Mouse (Mus musculus) liver, embryonic 14.5 days (tissue): ENCODE results near the gene Fdx1l. TPM values are rescaled to one million over a fixed set of nuclear protein-coding genes. Genes with fewer than 3 reads are reported as not detected.

ENCODE experiments used
- ATAC-seq: fragments of 200-750 bp; cut with Nextera tagmentation; 2 replicates; pipeline ENCODE4 v1.8.0; 2017; ENCODE audit warnings: moderate number of reproducible peaks, mild to moderate bottlenecking, moderate library complexity; ENCODE audit not compliant: insufficient read depth
- DNase-seq, 3 experiments: peaks; one replicate each; pipeline ENCODE4 v3.0.0-alpha.2; 2012 to 2013; ENCODE audit warnings: low read depth in 3 of 3, low spot score in 3 of 3
- H3K27ac ChIP-seq: fragments of 300-500 bp; sonication (generic); 2 replicates; pipeline ENCODE4 v1.5.1; 2014; ENCODE audit warnings: moderate library complexity, mild to moderate bottlenecking, control low read depth, inconsistent platforms
- H3K27me3 ChIP-seq: fragments of 300-500 bp; sonication (generic); 2 replicates; pipeline ENCODE4 v1.6.1; 2014; ENCODE audit warnings: mild to moderate bottlenecking, low read length, moderate library complexity; ENCODE audit not compliant: control insufficient read depth, insufficient read depth
- H3K36me3 ChIP-seq: fragments of 300-500 bp; sonication (generic); replicated peaks from 2 replicates; pipeline ENCODE4 v1.6.1; 2014; ENCODE audit warnings: low read depth; ENCODE audit not compliant: control insufficient read depth, insufficient read depth
- H3K4me1 ChIP-seq, 2 experiments: fragments of 200-500 bp in 1 of 2; fragments of 300-500 bp in 1 of 2; sonication (generic) in 1 of 2; replicated peaks; 2 replicates each; pipeline ENCODE4 v1.6.1; 2012 to 2014; ENCODE audit warnings: antibody characterized with exemption in 1 of 2, inconsistent platforms in 1 of 2, low read length in 1 of 2; ENCODE audit not compliant: control insufficient read depth in 2 of 2, insufficient read depth in 2 of 2
- H3K4me2 ChIP-seq: fragments of 300-500 bp; sonication (generic); 2 replicates; pipeline ENCODE4 v1.6.1; 2014; ENCODE audit warnings: low read depth, mild to moderate bottlenecking, control low read depth, moderate library complexity
- H3K4me3 ChIP-seq, 2 experiments: fragments of 200-500 bp in 1 of 2; fragments of 300-500 bp in 1 of 2; sonication (generic) in 1 of 2; 2 replicates each; pipeline ENCODE4 v1.5.1; 2012 to 2014; ENCODE audit warnings: low read depth in 2 of 2, low read length in 2 of 2, mild to moderate bottlenecking in 2 of 2, control low read depth in 1 of 2, inconsistent platforms in 1 of 2, moderate library complexity in 1 of 2; ENCODE audit not compliant: insufficient read depth in 1 of 2
- H3K9ac ChIP-seq: fragments of 300-500 bp; sonication (generic); replicated peaks from 2 replicates; pipeline ENCODE4 v1.6.1; 2014; ENCODE audit warnings: mild to moderate bottlenecking, control low read depth, moderate library complexity
- H3K9me3 ChIP-seq: fragments of 300-500 bp; sonication (generic); 2 replicates; pipeline ENCODE4 v1.6.1; 2016; ENCODE audit warnings: low read length, mixed read lengths; ENCODE audit not compliant: control insufficient read depth
- CTCF ChIP-seq: IDR thresholded peaks from 2 replicates; pipeline ENCODE4 v1.5.1; 2016; ENCODE audit warnings: antibody characterized with exemption, low read depth, control low read depth
- EP300 ChIP-seq: IDR thresholded peaks from 2 replicates; pipeline ENCODE4 v1.6.1; 2016; ENCODE audit warnings: antibody characterized with exemption, low read depth
- WGBS: fragments of 180-500 bp; shearing (Covaris S2); extraction: QIAGEN DNeasy Blood & Tissue Kit; methylation state at CpG from one replicate; pipeline ENCODE4 v1.1.7; 2014; ENCODE audit not compliant: insufficient replicate concordance; 5-methylcytosine and 5-hydroxymethylcytosine counted together
- polyA plus RNA-seq, 2 experiments: library from polyadenylated mRNA; depleted of rRNA in 1 of 2; stranded (reverse) in 1 of 2; unstranded in 1 of 2; fragments of >200 nt; fragmentation: Nextera tagmentation in 1 of 2; extraction: Ambion mirVana in 1 of 2; gene quantifications; 2 replicates each; pipeline versions ENCODE4 v1.2.1 to v1.2.3; 2012 to 2014

Fdx1l gene
- polyA plus RNA-seq, 2 experiments, result 31.1 to 37.3 TPM

DNA sequence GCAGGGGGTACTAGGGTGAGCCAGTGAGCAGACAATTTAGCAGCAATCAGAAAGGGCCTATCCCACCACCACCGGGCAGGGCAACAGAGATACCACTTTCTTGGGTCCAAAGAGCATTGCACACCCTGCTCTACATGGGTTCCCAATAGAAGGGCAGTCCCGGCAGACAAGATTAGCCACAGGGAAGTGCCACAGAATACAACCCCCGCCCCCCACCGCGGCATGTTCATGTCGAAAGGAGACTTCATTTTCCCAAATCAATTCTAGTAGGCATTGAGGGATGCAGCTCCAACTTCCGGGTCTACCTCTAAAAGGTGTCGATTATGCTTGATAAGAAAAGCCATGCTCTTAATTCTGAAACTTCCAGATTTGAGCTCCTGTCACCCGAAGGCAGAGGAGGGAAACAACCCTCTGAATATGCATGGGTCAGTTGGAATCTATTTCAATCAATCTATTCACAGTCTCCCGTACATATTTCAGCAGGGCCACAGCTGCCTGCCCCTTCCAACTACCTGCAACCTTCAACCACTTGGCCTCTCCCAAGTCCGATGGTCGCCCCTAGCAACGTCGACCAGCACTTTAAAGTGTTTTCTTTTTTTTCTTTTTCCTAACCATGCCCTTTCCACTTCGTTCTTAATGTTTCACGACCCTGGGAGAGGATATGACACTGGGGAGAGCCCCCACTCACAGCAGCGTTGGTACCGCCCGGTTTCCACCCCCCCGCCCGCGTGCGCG, 17.7 kb upstream of the Fdx1l start:
- peak overlapping the region; percentile 71 for H3K27ac ChIP-seq
- peaks cover 12 to 22% of the 10 kb centered on the region in 2 experiments for H3K4me1 ChIP-seq
- H3K9me3 ChIP-seq, result no peaks in the 10 kb centered on the region
- H3K9ac ChIP-seq, result peak overlapping the region; percentile 95
- DNase-seq (no peak), ATAC-seq (peak; percentile 3; the same call in 1 of the 2 replicates)
- WGBS, result under 1% methylated on average over 24 of the region's 24 CpGs
- TF ChIP-seq EP300 (0 out of 2 replicates have a peak, but pooled peaks have one; percentile 8), CTCF (no peak)
- H3K4me2 ChIP-seq, result peak overlapping the region; percentile 92
- H3K27me3 ChIP-seq, result no peaks in the 10 kb centered on the region
- peaks cover 43% of the 10 kb centered on the region for H3K36me3 ChIP-seq
- H3K4me3 ChIP-seq, result peak overlapping the region; percentile 89 to 92

GRCm38 (mm10) chr9:21090537-21090936, 17.1 kb upstream of the Fdx1l start:
- Histone ChIP-seq H3K27me3 (no peaks in the 10 kb centered on the region), H3K4me2 (peak overlapping the region; percentile 92), H3K36me3 (peaks cover 49% of the 10 kb centered on the region), H3K4me1 (peaks cover 12 to 22% of the 10 kb centered on the region in 2 experiments), H3K27ac (peak overlapping the region; percentile 18; the same call in 1 of the 2 replicates), H3K9ac (peak overlapping the region; percentile 95), H3K9me3 (no peaks in the 10 kb centered on the region), H3K4me3 (peak overlapping the region; percentile 89 to 92)
- DNase-seq (no peak), ATAC-seq (no peak)
- WGBS, result 84% methylated on average over 1 of the region's 1 CpGs
- no peak for TF ChIP-seq EP300
- no peak for TF ChIP-seq CTCF

DNA sequence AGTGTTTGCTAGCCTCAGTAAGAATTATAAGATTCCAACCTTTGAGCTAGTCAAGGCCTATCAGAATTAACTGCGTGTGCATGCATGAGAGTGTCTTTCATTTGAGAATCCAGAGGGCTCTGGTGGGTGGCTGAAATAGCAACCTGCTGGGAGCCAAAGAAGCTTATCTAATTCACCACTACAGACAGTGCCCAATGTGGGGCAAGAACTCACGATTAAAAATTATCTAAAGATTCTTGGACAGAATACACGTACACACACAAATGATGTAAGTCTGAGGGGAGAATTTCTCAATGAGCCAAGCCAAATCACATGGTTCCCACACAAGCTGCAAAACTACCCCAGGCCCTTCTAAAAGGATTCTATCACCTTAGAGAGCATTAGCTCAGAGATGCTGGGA, 9.9 kb upstream of the Fdx1l start:
- DNase-seq (no peak), ATAC-seq (peak; percentile 54; the same call in 1 of the 2 replicates)
- no peak overlapping the region for H3K27ac ChIP-seq
- H3K9me3 ChIP-seq, result no peaks in the 10 kb centered on the region
- peaks cover 92% of the 10 kb centered on the region for H3K36me3 ChIP-seq
- TF ChIP-seq CTCF (no peak), EP300 (peak; percentile 40; the same call in 1 of the 2 replicates)
- H3K4me1 ChIP-seq, result no peaks in the 10 kb centered on the region; a peak in 1 of 4 replicates
- 42% methylated on average over 3 of the region's 3 CpGs for WGBS
- H3K9ac ChIP-seq, result no peak overlapping the region
- H3K27me3 ChIP-seq, result no peaks in the 10 kb centered on the region
- H3K4me3 ChIP-seq, result no peak overlapping the region
- H3K4me2 ChIP-seq, result no peak overlapping the region

DNA sequence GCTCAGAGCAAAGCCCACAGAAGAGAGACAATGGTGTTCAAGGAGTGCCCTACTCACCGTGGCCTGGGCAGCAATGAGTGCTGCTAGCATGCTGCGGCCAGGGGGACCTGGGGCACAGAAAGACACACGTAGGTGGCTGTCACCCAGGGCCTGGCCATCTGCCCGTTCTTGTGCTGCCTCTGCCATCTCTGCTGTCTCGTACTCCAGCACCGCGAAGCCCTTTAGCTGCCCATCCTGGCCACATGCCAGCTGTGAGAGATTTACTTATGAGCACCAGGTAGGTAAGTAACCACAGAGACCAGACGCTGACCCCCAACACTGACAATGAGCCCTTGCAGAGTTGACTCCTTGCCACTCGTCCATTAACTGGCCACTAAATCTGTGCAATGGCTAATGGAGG, 7.7 kb upstream of the Fdx1l start:
- H3K9me3 ChIP-seq, result no peaks in the 10 kb centered on the region
- no peak overlapping the region for H3K4me2 ChIP-seq
- 76% methylated on average over 9 of the region's 9 CpGs for WGBS
- no peak overlapping the region for H3K9ac ChIP-seq
- TF ChIP-seq EP300 (no peak), CTCF (no peak)
- no peak overlapping the region for H3K27ac ChIP-seq
- peaks cover 92% of the 10 kb centered on the region for H3K36me3 ChIP-seq
- no peak for ATAC-seq
- H3K4me1 ChIP-seq, result no peaks in the 10 kb centered on the region; a peak in 1 of 4 replicates
- no peaks in the 10 kb centered on the region for H3K27me3 ChIP-seq
- no peak for DNase-seq
- no peak overlapping the region for H3K4me3 ChIP-seq

GRCm38 (mm10) chr9:21075625-21076024, 2.2 kb upstream of the Fdx1l start:
- TF ChIP-seq EP300 (no peak), CTCF (no peak)
- 83% methylated on average over 3 of the region's 3 CpGs for WGBS
- Histone ChIP-seq H3K27ac (no peak overlapping the region), H3K9me3 (no peaks in the 10 kb centered on the region), H3K27me3 (no peaks in the 10 kb centered on the region), H3K4me1 (peaks cover 8 to 16% of the 10 kb centered on the region in 2 experiments), H3K36me3 (peaks cover 55% of the 10 kb centered on the region), H3K4me3 (no peak overlapping the region), H3K4me2 (no peak overlapping the region), H3K9ac (no peak overlapping the region)
- no peak for DNase-seq
- no peak for ATAC-seq
